Mouse (Mus musculus) lung, postnatal 0 days (tissue): ENCODE data around the gene Glyr1. TPM values are rescaled to one million over a fixed set of nuclear protein-coding genes. Genes with fewer than 3 reads are reported as not detected.

Source experiments
- ATAC-seq: fragments of 200-750 bp; cut with Nextera tagmentation; 2 replicates; pipeline ENCODE4 v1.8.0; 2017; ENCODE audit warnings: moderate library complexity
- DNase-seq: peaks from one replicate; pipeline ENCODE4 v3.0.0-alpha.2; 2016; ENCODE audit warnings: low spot score
- H3K27ac ChIP-seq: fragments of 300-500 bp; sonication (generic); 2 replicates; pipeline ENCODE4 v1.5.1; 2014; ENCODE audit warnings: antibody characterized with exemption, mild to moderate bottlenecking, low read length, mixed read lengths
- H3K27me3 ChIP-seq: fragments of 300-500 bp; sonication (generic); replicated peaks from 2 replicates; pipeline ENCODE4 v1.6.1; 2014; ENCODE audit warnings: low read length, mixed read lengths; ENCODE audit not compliant: insufficient read depth
- H3K36me3 ChIP-seq: fragments of 300-500 bp; sonication (generic); 2 replicates; pipeline ENCODE4 v1.6.1; 2014; ENCODE audit warnings: low read length, mixed read lengths; ENCODE audit not compliant: insufficient read depth
- H3K4me1 ChIP-seq: fragments of 300-500 bp; sonication (generic); 2 replicates; pipeline ENCODE4 v1.6.1; 2014; ENCODE audit warnings: antibody characterized with exemption, low read depth, low read length, mixed read lengths; ENCODE audit not compliant: insufficient read depth
- H3K4me2 ChIP-seq: fragments of 300-500 bp; sonication (generic); replicated peaks from 2 replicates; pipeline ENCODE4 v1.6.1; 2014; ENCODE audit warnings: low read depth, mild to moderate bottlenecking, low read length, moderate library complexity, mixed read lengths
- H3K4me3 ChIP-seq: fragments of 300-500 bp; sonication (generic); 2 replicates; pipeline ENCODE4 v1.5.1; 2014; ENCODE audit warnings: low read depth, low read length
- H3K9ac ChIP-seq: fragments of 300-500 bp; sonication (generic); replicated peaks from 2 replicates; pipeline ENCODE4 v1.6.1; 2014; ENCODE audit warnings: low read depth, mild to moderate bottlenecking
- H3K9me3 ChIP-seq: fragments of 300-500 bp; sonication (generic); 2 replicates; pipeline ENCODE4 v1.6.1; 2016; ENCODE audit warnings: low read length, mixed read lengths
- CTCF ChIP-seq: IDR thresholded peaks from 2 replicates; pipeline ENCODE4 v1.5.1; 2016; ENCODE audit warnings: antibody characterized with exemption, mild to moderate bottlenecking
- EP300 ChIP-seq: IDR thresholded peaks from 2 replicates; pipeline ENCODE4 v1.6.1; 2016; ENCODE audit warnings: antibody characterized with exemption, mild to moderate bottlenecking, control low read depth
- WGBS: fragments of 180-500 bp; shearing (Covaris S2); extraction: QIAGEN DNeasy Blood & Tissue Kit; methylation state at CpG from one replicate; pipeline ENCODE4 v1.1.7; 2014; 5-methylcytosine and 5-hydroxymethylcytosine counted together
- polyA plus RNA-seq: library from polyadenylated mRNA; unstranded; fragments of >200 nt; fragmentation: Nextera tagmentation; extraction: Ambion mirVana; gene quantifications from 2 replicates; pipeline ENCODE4 v1.2.1, GENCODE M21; 2015

Gene Glyr1
- polyA plus RNA-seq, 1 experiment from 2014 or later = 75.8 TPM

DNA sequence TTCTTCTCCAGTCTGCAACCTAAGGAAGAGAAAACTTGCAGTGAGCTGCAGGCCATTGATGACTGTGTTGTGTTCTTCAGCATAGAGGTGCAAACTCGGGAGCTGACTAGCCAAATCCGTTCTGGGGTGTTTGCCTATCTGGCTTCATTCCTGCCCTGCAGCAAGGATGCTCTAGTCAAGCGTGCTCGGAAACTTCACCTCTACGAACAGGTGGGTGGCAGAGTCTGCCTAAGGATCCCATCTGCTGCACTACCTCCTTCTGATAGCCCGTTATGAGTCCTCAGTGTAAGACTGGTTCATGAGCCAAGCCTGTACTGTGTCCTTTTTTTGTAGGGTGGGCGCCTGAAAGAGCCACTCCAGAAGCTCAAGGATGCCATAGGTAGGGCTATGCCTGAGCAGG is 22.3 kb upstream of the Glyr1 start:
- H3K27me3 ChIP-seq = no peaks in the 10 kb centered on the region
- WGBS = 95% methylated on average over 7 of the region's 7 CpGs
- ATAC-seq (no peak), DNase-seq (no peak)
- no peak overlapping the region for H3K9ac ChIP-seq
- no peaks in the 10 kb centered on the region for H3K4me1 ChIP-seq
- TF ChIP-seq EP300 (no peak), CTCF (no peak)
- H3K9me3 ChIP-seq = no peaks in the 10 kb centered on the region
- H3K4me3 ChIP-seq = no peak overlapping the region
- no peak overlapping the region for H3K4me2 ChIP-seq
- H3K27ac ChIP-seq = no peak overlapping the region
- peaks cover 61% of the 10 kb centered on the region for H3K36me3 ChIP-seq

DNA sequence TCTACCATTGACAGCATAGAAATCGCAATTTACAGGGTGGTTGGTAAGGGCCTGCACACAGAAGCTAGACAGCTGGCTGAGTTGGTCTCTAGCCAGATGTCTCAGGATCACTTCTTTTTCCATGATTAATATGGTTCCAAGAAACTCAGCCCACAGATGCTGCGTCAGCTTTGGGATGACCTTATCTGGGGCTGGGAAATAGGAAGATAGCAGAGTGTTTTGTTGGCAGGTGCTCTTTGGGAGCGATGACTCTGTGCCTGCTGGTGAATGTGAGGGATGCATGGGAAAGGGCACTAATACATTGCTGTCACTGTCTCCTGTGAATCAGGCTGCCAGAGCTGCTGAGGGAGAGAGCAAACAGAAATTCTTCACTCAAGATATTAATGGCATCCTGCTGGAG is 20.7 kb upstream of the Glyr1 start:
- Histone ChIP-seq H3K9me3 (no peaks in the 10 kb centered on the region), H3K27me3 (no peaks in the 10 kb centered on the region), H3K36me3 (peaks cover 47% of the 10 kb centered on the region), H3K9ac (no peak overlapping the region), H3K27ac (no peak overlapping the region), H3K4me2 (no peak overlapping the region), H3K4me1 (no peaks in the 10 kb centered on the region), H3K4me3 (no peak overlapping the region)
- ATAC-seq = peak; percentile 41
- 72% methylated on average over 3 of the region's 3 CpGs for WGBS
- TF ChIP-seq CTCF (no peak), EP300 (no peak)
- peak; percentile 23 for DNase-seq

DNA sequence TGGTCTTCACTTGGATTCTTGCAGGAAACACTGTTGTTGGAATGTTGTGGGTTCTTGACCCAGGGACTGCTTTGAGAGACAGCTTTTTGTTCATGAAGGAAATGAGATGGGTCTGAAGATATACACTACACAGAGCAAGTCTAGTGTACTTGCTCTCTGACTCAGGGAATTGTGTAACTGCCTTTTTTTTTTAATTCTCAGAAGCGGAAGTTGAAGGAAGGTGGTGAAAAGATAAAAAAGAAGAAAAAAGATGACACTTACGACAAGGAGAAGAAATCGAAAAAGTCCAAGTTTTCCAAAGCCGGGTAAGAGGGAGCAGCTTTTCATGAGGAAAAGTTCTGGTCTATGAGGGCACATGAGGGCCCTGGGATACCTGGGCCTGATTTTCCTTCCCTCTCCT is 13.8 kb upstream of the Glyr1 start:
- H3K36me3 ChIP-seq = peaks cover 23% of the 10 kb centered on the region
- WGBS = 94% methylated on average over 4 of the region's 4 CpGs

DNA sequence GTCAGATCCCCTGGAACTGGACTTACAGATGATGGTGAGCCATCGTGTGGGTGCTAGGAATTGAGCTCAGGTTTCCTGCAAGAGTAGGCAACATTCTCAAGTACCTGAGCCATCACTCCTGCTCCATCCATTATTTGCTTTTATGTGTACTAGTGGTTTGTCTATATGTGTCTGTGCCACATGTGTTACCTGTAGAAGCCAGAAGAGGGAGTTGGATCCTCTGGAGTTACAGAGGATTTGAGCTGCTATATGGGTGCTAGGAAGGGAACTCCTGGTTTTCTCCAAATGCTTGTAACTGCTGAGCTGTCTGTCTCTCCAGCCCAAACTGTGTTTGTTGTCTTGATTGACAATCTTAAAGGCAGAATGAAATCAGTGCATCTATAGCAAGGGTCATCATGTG is 8.5 kb upstream of the Glyr1 start:
- 0 out of 2 replicates have a peak, but pooled peaks have one; percentile 41 for ATAC-seq
- Histone ChIP-seq H3K27me3 (no peaks in the 10 kb centered on the region), H3K9me3 (no peaks in the 10 kb centered on the region), H3K36me3 (peaks cover 20% of the 10 kb centered on the region; the same call in 1 of the 2 replicates), H3K4me1 (no peaks in the 10 kb centered on the region), H3K4me2 (no peak overlapping the region), H3K4me3 (no peak overlapping the region), H3K9ac (no peak overlapping the region), H3K27ac (no peak overlapping the region)
- peak; percentile 32 for DNase-seq
- TF ChIP-seq EP300 = no peak
- TF ChIP-seq CTCF = peak; percentile 65
- 74% methylated on average over 1 of the region's 1 CpGs for WGBS

More for the DNA sequence above, 13.8 kb upstream of the Glyr1 start:
- ATAC-seq (no peak), DNase-seq (no peak)
- Histone ChIP-seq H3K27ac (no peak overlapping the region), H3K27me3 (no peaks in the 10 kb centered on the region), H3K9me3 (no peaks in the 10 kb centered on the region), H3K4me1 (no peaks in the 10 kb centered on the region), H3K9ac (no peak overlapping the region), H3K4me3 (no peak overlapping the region), H3K4me2 (no peak overlapping the region)
- TF ChIP-seq EP300 = no peak

DNA sequence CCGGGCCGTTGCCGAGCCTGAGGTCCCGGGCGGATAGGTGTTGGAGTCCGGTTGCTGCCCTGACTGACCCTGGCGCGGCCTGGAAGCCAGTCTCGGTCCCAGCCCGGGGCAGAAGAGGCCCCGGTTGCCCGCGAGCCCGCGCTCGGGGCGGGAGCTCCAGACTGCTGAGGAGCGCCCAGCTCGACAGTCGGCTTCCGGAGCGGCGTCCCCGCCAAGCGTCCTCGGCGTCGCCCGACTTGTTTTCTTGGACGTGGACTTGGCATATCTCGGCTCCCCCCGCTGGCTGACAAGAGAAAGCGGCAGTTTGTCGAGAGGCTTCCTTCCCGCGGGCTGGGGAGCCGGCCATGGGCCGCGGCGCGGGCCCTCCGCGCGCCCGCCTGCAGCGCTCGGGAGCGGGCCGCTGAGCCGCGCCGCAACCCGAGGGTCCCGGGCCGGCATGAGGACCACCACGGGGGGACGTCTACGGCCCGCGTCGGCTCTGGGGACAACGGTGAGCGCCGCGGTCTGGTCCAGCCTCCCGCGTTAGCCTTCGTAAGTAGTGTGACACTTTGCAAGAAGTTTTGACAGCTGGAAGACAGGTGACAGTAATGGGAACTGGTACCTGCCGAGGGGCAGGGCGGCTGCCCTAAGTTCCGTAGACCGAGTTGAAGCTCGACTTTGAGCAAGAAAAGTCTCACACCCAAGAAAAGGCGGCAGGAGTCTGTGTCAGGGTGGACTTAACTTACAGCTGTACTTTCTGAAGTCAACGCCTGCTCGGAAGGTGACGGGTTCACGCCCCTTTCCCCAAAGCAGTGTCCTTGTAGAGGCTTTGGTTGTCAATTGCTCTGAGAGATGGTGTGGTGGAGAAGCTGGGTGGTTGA is 818 bp upstream of the Glyr1 start:
- H3K27me3 ChIP-seq = no peaks in the 10 kb centered on the region
- H3K9me3 ChIP-seq = no peaks in the 10 kb centered on the region
- H3K4me1 ChIP-seq = peaks cover 4% of the 10 kb centered on the region; the same call in 1 of the 2 replicates
- H3K36me3 ChIP-seq = peaks cover 6% of the 10 kb centered on the region; the same call in 1 of the 2 replicates
- peak overlapping the region; percentile 90 for H3K4me2 ChIP-seq
- TF ChIP-seq EP300 = no peak
- TF ChIP-seq CTCF = peak; percentile 45; the same call in 1 of the 2 replicates
- DNase-seq (peak; percentile 86), ATAC-seq (peak; percentile 59)
- WGBS = 2% methylated on average over 70 of the region's 78 CpGs
- peak overlapping the region; percentile 96 for H3K4me3 ChIP-seq
- H3K9ac ChIP-seq = peak overlapping the region; percentile 92
- peak overlapping the region; percentile 100 for H3K27ac ChIP-seq

DNA sequence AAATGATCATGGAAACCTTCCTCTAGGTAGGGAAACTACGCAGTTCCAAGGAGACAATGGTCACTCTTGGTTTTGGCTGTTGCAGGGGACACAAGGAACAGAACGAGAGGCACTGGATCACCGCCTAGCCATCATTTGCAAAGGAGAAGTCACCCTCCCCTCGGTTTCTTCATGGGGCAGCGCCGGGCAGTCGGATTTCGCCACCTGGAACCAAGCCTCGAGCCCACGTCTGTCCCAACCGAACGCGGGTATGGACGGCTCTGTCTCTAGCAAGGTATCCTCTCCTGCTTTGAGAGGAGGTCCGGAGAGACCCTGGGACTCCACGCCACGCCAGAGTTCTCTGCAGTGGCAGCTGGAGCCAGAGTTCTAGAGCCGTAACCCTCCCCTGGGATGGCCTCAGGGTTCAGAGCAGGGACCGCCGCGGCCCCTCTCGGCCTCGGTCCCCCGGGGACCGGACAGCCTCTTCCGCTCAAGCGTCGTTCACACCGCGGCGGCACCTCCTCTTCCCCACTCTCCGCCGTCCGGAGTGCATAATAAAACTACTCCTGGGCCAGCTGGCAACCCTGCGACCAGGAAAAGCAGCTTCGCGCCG is 385 bp downstream of the Glyr1 start:
- no peak for TF ChIP-seq EP300
- TF ChIP-seq CTCF = no peak
- under 1% methylated on average over 37 of the region's 38 CpGs for WGBS
- no peaks in the 10 kb centered on the region for H3K27me3 ChIP-seq
- ATAC-seq (peak; percentile 49), DNase-seq (peak; percentile 59)
- peak overlapping the region; percentile 100 for H3K27ac ChIP-seq
- H3K4me3 ChIP-seq = peak overlapping the region; percentile 96
- H3K4me1 ChIP-seq = peaks cover 4% of the 10 kb centered on the region; the same call in 1 of the 2 replicates
- H3K36me3 ChIP-seq = peaks cover 7% of the 10 kb centered on the region; the same call in 1 of the 2 replicates
- peak overlapping the region; percentile 85 for H3K4me2 ChIP-seq
- H3K9ac ChIP-seq = peak overlapping the region; percentile 93
- H3K9me3 ChIP-seq = no peaks in the 10 kb centered on the region
